Mouse (Mus musculus) MEL-GATA-1-ER (cell line): ENCODE results near the gene Cacng4.

Source experiments
- DNase-seq: peaks from one replicate; pipeline ENCODE4 v3.0.0-alpha.2; 2012; ENCODE audit warnings: low read depth; ENCODE audit errors: extremely low read depth

Gene Cacng4

DNA sequence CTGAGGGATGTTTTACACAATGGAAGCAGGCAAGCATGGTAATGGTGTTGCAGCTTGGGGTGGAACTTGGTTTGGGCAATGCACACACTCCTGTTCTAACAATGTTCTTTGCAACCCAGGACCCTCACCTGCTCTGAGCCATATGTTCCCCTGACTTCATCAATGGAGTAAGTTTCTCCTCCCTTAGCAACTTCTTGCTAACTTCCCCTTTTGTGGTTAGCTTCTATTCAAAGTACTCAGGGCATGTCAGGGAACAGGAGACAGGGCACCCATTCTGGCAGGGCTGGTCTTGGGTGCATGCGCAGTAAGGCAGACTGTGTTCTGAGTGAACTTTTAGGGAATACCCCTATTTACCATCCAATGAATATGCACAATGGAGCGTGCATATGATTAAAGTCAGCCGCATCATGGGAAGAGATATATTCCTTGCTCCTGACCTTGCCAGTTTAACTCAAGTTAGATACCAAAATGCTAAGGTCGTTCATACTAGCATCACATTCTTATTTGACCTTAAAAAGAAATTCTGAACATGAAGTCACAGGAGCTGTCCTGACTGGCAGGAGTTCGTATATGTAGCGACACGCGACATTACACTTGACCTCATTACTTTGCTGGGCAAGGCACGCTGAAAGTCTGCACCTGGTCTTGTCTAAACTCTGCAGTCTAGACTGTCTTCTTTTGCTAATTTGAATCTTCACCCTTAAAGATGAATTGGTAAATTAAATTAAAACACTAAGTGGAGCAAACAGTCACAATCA, 73.9 kb downstream of the Cacng4 start:
- peak; percentile 53 for DNase-seq

DNA sequence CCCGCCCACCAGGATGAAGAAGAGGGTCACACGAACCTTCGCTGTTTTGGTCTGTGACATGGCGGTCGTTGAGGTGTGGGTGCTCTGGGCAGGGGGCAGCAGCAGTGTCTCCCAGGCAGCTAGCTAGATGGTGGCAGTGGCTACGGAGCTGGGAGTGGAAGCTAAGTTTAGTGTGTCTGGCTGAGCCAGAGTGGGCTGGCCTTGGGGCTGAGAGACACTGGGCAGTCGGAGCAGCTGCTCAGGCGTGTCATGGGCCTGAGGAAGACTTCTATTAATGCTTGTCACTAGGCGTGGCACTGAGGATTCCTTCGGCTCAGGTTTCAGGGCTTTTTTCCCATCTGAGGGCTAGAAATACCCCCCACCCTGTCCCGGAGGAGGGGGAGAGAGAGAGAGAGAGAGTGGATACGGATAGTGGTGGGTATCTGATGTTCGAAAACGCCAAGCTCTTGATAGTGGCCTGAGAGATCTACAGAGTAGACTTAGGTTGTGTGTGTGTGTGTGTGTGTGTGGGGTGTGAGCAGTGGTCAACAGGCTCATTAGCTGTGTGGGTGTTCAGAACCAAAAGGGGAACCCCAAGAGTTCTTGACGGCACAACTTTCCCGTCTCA, 77.9 kb downstream of the Cacng4 start, which contains the start of gene Cacng1:
Gene Cacng1, minus strand, starts transcription at position 191 of the 607 bp plus-strand sequence.
- no peak for DNase-seq

DNA sequence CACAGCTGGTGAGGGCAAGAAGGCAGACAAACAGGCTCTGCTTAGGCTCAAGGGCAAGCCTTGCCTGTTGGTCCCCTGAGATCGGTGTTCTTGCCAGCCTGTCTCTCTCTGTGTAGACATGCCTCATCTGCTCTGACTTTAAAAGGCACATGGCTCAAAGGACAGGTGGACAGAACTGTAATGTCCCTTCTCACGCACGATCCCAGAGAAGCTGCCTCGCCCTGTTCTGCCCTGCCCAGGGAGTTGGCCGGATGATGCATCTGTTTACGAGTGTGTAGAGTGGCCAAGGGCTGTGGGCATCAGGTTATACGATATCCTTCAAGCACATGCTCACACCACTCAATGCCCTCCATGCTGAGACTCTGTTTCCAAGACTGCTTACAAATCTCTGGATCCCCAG, 80.0 kb downstream of the Cacng4 start:
- no peak for DNase-seq

DNA sequence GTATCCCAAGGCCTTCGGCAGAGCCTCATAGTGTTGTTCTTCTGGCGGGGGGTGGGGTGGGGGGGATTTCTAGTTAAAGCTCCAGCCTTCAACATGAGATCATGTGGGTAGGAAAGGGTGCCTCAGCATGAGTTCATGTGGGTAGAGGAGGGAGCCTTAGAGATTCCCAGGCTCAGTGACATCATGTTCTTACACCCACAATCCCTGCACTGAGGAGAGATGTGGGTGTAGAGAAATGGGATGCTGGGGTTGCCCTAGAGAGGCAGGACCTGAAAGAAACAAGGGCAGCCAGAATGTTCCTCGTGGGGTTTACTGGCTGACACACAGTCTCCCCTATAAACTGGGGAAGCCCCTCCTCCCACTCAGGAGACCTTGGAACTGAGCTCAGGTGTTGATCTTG, 84.0 kb downstream of the Cacng4 start:
- DNase-seq = no peak

DNA sequence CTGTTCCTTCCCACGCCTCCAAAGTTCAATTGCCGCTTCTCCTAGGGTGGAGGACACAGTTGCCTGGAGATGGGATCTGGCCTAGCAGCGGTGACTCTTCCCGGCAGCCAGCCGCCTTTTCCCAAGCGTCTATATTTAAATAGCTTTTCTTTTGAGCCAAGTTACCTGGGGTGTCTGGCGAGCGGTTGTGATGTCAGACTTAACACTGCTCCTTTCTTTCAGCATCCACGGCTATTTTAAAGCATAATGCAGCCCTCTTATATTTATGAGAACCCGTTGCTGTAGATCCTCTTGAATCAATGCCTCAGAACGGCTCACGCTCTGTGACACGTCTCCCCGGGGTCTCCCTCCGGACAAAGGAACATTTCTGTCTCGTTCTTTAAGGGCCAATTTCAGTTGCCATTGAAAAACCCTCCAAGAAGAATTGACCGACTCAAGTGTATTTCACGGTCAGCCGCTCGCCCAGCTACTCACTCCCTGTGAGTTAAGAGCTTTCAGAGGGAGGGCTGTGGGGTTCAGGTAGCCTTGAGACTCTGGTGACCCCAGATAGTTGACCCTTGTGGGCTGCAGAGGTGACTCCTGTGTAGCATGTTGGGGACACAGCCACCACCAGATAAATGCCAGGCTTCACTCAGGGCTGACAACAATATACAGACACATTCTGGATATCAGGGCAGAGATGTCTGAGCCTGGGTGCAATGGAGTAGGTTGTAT, 86.3 kb downstream of the Cacng4 start:
- DNase-seq = no peak

DNA sequence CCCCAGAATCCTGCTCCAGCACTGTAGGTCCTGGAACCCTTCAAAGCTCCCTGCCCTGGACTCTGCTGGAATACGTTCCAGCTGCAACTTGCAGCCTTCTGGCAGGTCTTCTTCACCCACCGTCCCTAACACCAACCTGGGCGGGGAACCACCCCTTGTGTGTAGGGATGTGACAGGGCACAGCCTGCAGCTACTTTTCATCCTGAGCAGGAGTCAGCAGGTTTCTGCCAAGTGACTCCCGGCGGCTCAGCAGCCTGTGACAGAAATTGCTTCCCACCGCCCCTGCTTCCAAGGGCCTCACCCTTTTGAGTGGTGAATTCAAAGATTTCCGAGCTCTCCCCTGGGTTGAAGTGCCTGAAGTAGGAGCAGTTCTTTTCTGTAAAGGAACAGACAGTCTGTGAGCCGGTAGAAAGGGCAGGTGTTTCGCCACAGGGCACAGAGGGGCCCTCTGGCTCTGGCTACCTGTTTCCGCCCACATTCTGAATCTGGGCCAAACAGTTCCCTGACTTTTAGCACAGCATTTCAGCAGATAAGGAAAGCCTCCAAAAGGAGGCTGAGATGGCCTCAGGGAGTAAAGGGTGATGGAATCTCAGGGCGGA, 88.8 kb downstream of the Cacng4 start:
- no peak for DNase-seq

DNA sequence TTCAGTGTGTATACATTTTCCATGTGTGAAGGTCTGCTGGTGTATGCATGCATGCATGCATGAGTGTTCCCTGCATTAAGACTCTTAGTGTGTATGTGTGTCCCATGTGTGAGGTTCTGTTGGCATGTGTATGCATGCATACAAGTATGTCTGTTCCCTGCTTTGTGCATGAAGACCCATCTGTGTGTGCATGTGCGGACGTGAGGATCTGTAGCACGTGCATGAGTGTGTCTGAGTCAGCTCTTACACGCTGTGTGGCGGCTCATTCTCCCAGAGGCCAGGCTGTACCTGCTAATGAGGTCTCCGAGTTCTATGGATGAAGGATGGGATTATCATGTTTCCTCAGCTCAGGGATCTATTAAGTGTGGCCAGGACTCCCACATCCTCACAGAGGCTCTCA, 89.3 kb downstream of the Cacng4 start:
- no peak for DNase-seq

DNA sequence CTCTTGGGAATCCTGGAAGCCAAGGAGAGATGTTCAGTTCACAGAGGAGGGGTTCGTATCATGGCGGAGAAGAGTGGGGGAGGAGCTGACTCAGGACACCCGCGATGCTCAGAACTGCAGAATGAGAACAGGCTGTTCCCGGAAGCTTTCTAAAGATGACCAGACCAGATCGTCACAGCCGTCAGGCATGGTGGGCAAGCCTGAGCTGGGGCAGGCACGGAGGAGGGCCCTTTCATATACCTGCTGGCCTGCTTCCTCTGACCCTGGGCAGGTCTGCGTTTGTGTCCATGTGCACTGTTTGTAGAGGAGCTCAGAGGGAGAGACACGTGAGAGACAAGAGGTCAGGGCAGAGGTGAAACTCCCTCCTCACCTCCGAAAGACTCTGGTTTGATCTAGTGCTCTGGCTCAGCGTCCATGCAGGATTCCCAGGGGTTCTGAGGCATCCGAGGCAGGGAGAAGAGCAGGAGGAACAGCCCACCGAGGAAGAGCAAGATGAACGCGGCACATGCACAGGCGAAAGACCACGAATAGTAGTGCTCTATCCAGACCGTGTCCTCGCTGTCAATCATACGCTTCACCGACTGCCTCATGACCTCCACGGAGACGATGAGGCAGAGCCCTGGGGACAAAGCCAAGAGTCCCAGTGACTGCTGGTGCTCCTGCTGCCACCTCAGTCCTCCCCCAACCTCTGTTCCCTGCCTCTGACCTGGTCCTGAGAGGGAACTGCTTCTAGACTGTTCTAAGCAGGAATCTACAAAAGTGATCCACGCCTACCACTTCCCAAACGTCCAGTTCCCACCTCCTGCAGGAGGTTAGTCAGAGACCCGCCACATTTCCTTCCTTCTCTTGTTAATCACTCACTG, 90.9 kb downstream of the Cacng4 start:
- no peak for DNase-seq

DNA sequence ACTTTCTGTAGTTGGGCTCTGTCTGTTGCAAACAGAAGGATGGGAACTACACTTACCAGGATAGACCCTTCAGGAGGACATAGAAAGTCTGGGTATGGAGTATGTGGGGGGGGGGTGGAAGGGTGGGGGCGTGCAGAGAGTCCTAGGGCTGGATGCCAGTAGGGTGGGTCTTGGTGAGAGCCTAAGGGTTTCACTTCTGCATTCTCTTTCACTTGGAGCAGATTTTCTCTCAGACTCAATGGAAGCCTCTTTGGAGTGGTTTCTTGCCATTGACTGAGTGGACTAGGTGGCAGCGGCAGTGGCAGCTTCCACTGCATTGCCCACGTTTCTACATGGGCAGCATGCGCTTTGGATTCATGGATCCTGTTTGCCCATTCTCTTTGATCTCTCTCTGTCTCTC, 94.4 kb downstream of the Cacng4 start:
- DNase-seq = no peak

DNA sequence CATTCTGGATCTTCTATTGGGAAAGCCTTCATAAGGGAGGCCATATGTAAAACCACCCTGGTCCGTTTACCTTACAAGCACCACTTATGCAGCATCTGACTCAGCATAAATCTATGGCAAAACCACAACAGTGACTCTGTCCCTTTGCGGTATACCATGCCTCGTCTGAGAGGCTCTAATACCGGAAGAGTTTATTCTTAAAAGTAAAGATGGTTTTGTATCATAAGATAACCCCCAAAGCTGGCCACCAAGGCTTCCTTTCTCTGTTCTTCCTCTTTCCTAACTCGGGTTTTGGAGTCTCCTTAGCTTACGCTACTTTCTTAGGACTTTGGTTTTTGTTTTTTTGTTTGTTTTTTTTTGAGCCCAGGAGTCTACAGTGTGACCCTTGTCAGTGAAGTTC, 101.0 kb downstream of the Cacng4 start:
- peak; percentile 95 for DNase-seq

DNA sequence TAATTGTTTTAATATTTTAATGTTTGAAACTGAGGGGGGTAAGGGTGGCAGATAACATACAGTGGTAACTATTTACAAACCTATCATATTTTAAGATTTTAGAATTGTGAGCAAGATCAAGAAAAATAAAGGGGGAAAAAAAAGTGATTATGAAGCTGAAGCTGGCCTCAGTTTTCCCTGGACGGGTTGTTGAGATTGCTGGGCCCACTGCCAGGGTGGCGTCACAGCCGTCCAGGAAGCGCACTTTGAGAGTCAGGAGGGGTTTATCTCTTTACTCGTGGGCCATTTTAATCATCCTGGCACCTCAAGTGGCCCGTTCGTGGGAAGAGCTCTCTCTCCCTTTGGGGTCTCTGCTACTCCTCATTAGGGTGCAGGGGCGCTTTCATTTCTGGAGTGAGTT, 102.8 kb downstream of the Cacng4 start:
- DNase-seq = no peak

DNA sequence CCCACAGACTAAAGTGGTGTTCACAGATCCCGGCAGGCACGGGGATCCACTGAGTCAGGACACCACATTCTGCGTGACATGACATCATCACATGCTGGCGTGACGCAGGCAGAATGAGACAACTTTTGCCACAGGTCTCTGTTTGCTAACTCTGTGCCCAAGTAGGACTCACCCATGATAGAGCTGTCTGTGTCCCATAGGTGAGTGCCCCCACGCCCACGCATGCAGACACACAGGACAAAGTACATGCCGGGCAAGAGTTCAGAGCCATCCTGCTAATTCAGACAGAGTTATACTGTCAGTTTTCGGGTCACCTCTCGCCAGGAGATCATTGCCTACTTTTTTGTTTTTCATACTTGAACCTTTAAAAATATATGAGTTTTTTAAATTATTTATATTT, 105.9 kb downstream of the Cacng4 start:
- DNase-seq = no peak

DNA sequence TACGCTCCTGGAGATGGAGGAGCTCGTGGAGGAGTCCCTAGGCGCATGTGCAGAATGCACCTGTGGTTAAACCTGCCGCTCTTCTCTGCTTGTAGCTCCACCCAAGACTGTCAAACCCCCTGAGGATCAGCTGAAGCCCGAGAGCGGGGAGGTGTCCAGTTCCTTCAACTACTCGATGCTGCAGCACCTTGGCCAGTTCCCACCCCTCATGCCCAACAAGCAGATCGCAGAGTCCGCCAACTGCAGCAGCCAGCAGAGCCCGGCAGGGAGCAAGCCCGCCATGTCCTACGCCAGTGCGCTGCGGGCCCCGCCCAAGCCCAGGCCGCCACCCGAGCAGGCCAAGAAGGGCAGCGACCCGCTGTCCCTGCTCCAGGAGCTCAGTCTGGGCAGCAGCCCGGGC, 108.1 kb downstream of the Cacng4 start:
- no peak for DNase-seq

DNA sequence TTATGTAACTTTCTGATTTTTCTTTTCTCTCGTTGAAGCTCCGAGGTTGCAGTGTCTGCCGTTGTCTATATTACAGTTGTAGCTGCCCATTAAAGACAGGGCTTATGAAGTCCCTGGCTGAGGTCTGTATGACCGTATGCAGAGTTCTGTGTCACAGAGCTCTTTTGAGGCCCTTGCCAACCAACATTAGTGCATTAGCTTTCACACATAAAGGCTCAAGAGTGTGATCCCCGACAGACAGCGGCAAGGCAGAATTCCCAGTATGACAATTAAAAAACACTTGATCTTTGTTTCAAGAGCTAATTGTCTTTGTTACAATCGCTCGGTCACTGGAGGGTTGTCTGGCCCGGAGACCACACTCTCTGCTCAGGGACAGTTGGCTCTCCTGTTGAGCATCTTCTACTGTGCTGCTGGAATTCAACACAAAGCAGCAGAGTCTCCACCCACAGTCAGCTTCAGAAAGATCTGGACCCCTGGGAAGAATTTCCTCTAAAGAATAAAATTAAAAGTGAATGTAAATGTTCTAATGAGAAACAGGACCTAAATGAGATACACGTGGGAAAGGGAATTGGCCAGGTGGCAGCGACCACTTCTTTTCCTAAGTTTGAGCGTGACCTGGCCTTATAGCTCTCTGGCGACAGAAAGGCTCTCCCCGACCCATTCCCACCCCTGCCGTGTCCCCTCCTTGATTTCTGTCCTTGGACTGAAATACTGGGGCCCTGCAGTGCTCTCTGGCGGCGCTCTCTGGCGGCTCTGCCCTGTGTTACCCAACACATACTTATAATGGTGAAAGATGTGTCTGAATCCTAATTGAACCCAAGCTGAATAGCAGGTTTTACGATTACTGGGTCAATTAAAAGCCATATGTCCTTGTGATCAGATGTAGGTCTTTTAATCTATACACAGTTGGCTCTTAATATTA, 110.6 kb downstream of the Cacng4 start:
- no peak for DNase-seq

DNA sequence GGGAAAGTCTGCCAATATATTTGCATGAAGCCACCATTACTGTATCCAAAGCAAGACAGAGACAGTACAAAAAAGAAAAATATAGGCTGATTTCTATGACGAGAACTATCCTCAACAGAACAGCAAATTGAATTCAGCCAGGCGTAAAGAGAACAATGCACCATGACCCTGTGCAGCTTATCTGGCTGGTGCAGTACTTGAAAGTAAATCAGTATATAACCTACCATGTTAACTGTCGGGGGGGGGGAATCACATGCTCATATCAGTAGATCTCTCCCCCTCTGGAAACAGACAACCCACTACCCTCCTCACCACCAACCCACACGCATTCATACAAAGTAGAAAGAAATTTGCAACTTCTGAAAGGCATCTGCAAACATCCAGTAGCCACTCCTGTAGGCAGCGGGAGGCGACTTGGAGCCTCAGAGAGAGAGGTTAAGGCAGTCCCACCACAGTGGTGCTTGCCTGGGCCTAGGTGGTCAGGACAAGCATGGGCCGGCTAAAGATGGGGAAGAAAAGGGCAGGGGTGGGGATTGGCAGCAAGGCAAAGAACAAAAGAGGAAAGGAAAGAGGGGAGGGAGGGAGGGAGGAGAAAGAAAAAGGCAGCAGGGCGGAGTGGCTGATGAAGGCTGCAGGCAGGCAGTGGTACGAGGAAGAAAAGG, 111.5 kb downstream of the Cacng4 start:
- no peak for DNase-seq
